In the genomic region with DNA sequence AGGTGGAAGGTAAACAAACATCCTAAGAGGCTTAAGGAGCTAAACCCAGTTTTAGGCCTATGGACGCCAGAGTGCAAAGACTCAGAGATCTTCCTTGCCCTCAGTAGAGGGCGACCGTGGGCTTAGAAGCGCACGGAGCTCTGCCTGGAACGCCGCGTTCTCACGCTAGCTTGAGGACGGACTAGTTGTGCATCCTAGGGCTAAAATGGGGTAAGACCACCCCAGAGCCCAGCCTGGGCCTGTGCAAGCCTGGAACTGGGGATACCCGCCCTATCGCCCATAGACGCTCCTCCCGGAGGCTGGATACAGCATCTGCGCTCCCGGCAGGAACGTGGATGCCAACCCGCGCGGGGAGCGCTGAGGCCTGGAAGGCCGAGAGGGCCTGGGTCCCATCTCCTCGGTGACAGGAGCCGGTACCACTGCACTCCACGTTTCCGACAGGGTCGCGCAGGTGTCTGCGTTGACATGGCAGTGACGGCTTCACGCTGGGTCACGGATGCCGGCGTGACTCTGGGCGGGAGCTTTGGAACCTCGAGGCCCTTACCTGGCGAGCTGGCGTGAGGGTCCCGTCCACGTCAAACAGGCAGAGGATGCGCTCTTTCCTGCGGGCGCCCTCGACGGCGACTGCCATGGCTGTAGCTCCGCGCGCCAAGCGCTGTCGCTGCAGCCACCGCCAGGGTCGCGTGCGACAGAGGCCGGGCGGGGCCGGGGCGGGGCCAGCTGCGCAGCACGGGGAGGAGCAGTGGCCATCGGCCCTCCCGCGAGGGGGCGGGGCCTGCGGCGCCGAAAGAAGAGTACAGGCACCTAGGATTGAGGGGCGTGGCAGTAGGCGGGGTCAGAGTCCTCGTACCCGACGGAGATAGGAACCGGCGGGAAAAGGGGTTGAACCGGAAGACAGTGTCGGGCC, we compare ENCODE assay signal across 8 mouse cellular contexts. TPM values are rescaled to one million over a fixed set of nuclear protein-coding genes. Genes with fewer than 3 reads are reported as not detected.
A peak's percentile ranks its signal among the peaks of the same experiment; 100 is the strongest.
DNase-seq lines count a peak whose midpoint lies in the region; ATAC-seq lines count a peak whose summit lies in the region.

A gene (minus strand): TSS at position 760 of the 907 bp plus-strand sequence.

- H3K4me1 ChIP-seq in brown adipose tissue, adult 24 weeks (ENCODE audit: control insufficient read depth, insufficient read depth, insufficient read length, low read length), result peaks cover 2% of the 10 kb centered on the region; the same call in 1 of the 2 replicates
- H3K4me1 ChIP-seq in heart, embryonic 13.5 days, result peaks cover 16% of the 10 kb centered on the region; the same call in 1 of the 2 replicates
- H3K4me1 ChIP-seq in liver, embryonic 12.5 days, result peaks cover 34% of the 10 kb centered on the region
- peaks cover 5% of the 10 kb centered on the region for H3K4me1 ChIP-seq in stomach, embryonic 15.5 days

- H3K9me3 ChIP-seq in heart, embryonic 13.5 days, result no peaks in the 10 kb centered on the region
- H3K9me3 ChIP-seq in liver, embryonic 12.5 days (replicated peaks), result no peaks in the 10 kb centered on the region
- H3K9me3 ChIP-seq in stomach, embryonic 15.5 days, result no peaks in the 10 kb centered on the region

- H3K9ac ChIP-seq in heart, embryonic 13.5 days, result peak within 1 kb of the TSS; percentile 85
- peak within 1 kb of the TSS; percentile 87 for H3K9ac ChIP-seq in liver, embryonic 12.5 days
- H3K9ac ChIP-seq in stomach, embryonic 15.5 days, result peak within 1 kb of the TSS; percentile 68

- H3K27me3 ChIP-seq in heart, embryonic 13.5 days (replicated peaks), result no peaks in the 10 kb centered on the region
- no peaks in the 10 kb centered on the region for H3K27me3 ChIP-seq in liver, embryonic 12.5 days (replicated peaks)
- H3K27me3 ChIP-seq in stomach, embryonic 15.5 days (replicated peaks), result no peaks in the 10 kb centered on the region

- H3K27ac ChIP-seq in brown adipose tissue, adult 24 weeks (replicated peaks; ENCODE audit: low read depth, low read length), result peak within 1 kb of the TSS; percentile 74
- H3K27ac ChIP-seq in heart, embryonic 13.5 days (replicated peaks), result peak within 1 kb of the TSS; percentile 81
- H3K27ac ChIP-seq in liver, embryonic 12.5 days, result peak within 1 kb of the TSS; percentile 91
- peak within 1 kb of the TSS; percentile 85 for H3K27ac ChIP-seq in stomach, embryonic 15.5 days

- ATAC-seq in heart, embryonic 13.5 days (ENCODE audit: extremely low read depth, insufficient number of reproducible peaks, low FRiP score, low TSS enrichment), result peak; percentile 98
- peak; percentile 95 for ATAC-seq in liver, embryonic 12.5 days
- ATAC-seq in stomach, embryonic 15.5 days (ENCODE audit: insufficient read depth, low FRiP score, low read depth), result peak; percentile 97

- peaks cover 7% of the 10 kb centered on the region; the same call in 1 of the 2 replicates for H3K36me3 ChIP-seq in heart, embryonic 13.5 days
- H3K36me3 ChIP-seq in liver, embryonic 12.5 days, result peaks cover 15% of the 10 kb centered on the region
- peaks cover 3% of the 10 kb centered on the region; the same call in 1 of the 2 replicates for H3K36me3 ChIP-seq in stomach, embryonic 15.5 days

- peak; percentile 100 for DNase-seq in CD4-positive, CD25-positive, alpha-beta regulatory T cell, adult 2 months (ENCODE audit: low read depth, low spot score)
- peak; percentile 59 for DNase-seq in fat pad, adult 2 months (ENCODE audit: extremely low read depth, low read depth, low spot score)
- peak; percentile 100 for DNase-seq in kidney, postnatal 10 days
- peak; percentile 97 to 99 for DNase-seq in natural killer cell, adult 2 months (ENCODE audit: low spot score in 2 of 2)

- WGBS in heart, embryonic 13.5 days, result under 1% methylated on average over 72 of the region's 77 CpGs
- WGBS in liver, embryonic 12.5 days (ENCODE audit: insufficient replicate concordance), result under 1% methylated on average over 77 of the region's 77 CpGs
- WGBS in stomach, embryonic 15.5 days, result under 1% methylated on average over 77 of the region's 77 CpGs

- peak within 1 kb of the TSS; percentile 84 for H3K4me3 ChIP-seq in brown adipose tissue, adult 24 weeks (ENCODE audit: insufficient read depth, low read depth, low read length)
- H3K4me3 ChIP-seq in heart, embryonic 13.5 days, result peak within 1 kb of the TSS; percentile 66
- peak within 1 kb of the TSS; percentile 82 for H3K4me3 ChIP-seq in liver, embryonic 12.5 days
- H3K4me3 ChIP-seq in stomach, embryonic 15.5 days (replicated peaks), result peak within 1 kb of the TSS; percentile 79

- H3K4me2 ChIP-seq in heart, embryonic 13.5 days, result peak within 1 kb of the TSS; percentile 98
- peak within 1 kb of the TSS; percentile 100 for H3K4me2 ChIP-seq in liver, embryonic 12.5 days
- H3K4me2 ChIP-seq in stomach, embryonic 15.5 days, result peak within 1 kb of the TSS; percentile 100

RNA-seq across cellular contexts. Expression of the gene that starts here (rescaled TPM):
- polyA plus RNA-seq in brown adipose tissue, adult 24 weeks (2012; ENCODE audit: insufficient read depth, insufficient read length, missing spikeins), result 86.8 and 130 TPM in 2 replicates
- 17.9 and 20.2 TPM in 2 replicates for polyA plus RNA-seq in heart, embryonic 13.5 days (2015; fragmentation: Nextera tagmentation; extraction: Ambion mirVana)
- 24.6 and 28.0 TPM in 2 replicates for polyA plus RNA-seq in liver, embryonic 12.5 days (2016; fragmentation: Nextera tagmentation; extraction: Ambion mirVana)
- 27.5 and 28.9 TPM in 2 replicates for polyA plus RNA-seq in stomach, embryonic 15.5 days (2015; fragmentation: Nextera tagmentation; extraction: Ambion mirVana)

Comparison
In these comparisons a context has a peak if more than half of its experiments do, and no peak if none do; other contexts are left out.
1. Peak in every context shown above with its lines: DNase-seq, ATAC-seq, H3K4me3 ChIP-seq and H3K27ac ChIP-seq.